In the genomic region with DNA sequence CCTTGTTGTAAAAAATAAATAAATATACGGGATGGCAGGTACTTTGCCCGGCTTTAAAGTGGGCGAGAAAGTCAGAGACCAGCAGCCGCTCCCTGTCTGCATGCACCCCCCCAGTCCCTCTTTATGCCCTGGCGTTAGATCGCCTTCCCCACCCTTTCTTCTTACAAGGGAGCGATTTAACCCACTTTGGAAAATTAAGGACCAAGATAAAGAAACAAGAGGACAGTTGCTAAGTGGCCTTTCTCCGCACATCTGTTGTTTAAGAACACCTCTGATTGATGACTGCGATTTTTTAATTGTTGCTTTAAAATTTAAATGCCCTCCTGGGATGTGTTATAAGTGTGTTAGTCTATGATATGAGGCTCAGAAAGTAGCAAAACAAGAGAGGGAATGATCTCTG, we compare ENCODE assay signal across 7 mouse cellular contexts. TPM values are rescaled to one million over a fixed set of nuclear protein-coding genes. Genes with fewer than 3 reads are reported as not detected.
A peak's percentile ranks its signal among the peaks of the same experiment; 100 is the strongest.
DNase-seq lines count a peak whose midpoint lies in the region; ATAC-seq and TF ChIP-seq lines count a peak whose summit lies in the region.

No protein-coding gene starts in this region.

- no peak for TF ChIP-seq CTCF in lung, embryonic 14.5 days (IDR thresholded peaks at IDR 0.05; ENCODE audit: low read depth)
- TF ChIP-seq CTCF in intestine, postnatal 0 days (IDR thresholded peaks at IDR 0.05; ENCODE audit: low read depth), result no peak
- TF ChIP-seq CTCF in small intestine, adult 2 months (IDR thresholded peaks at IDR 0.05; ENCODE audit: extremely low read depth, insufficient read length, insufficient replicate concordance, low read depth, low read length), result no peak

- peak overlapping the region; percentile 68 for H3K4me2 ChIP-seq in lung, embryonic 14.5 days
- H3K4me2 ChIP-seq in forebrain, embryonic 15.5 days (replicated peaks), result peak overlapping the region; percentile 65
- peak overlapping the region; percentile 10 for H3K4me2 ChIP-seq in intestine, postnatal 0 days (replicated peaks; ENCODE audit: low read depth)

- WGBS in lung, embryonic 14.5 days, result 10% methylated on average over 9 of the region's 9 CpGs
- WGBS in forebrain, embryonic 15.5 days, result 14% methylated on average over 9 of the region's 9 CpGs
- 46% methylated on average over 9 of the region's 9 CpGs for WGBS in intestine, postnatal 0 days
- WGBS in small intestine, adult 2 months, result 27% methylated on average over 9 of the region's 9 CpGs

- no peaks in the 10 kb centered on the region for H3K27me3 ChIP-seq in lung, embryonic 14.5 days (ENCODE audit: insufficient read depth, low read length)
- H3K27me3 ChIP-seq in forebrain, embryonic 15.5 days, result no peaks in the 10 kb centered on the region
- H3K27me3 ChIP-seq in intestine, postnatal 0 days (replicated peaks; ENCODE audit: control insufficient read depth, insufficient read depth, low read length), result no peaks in the 10 kb centered on the region
- H3K27me3 ChIP-seq in small intestine, adult 2 months (ENCODE audit: control insufficient read depth, insufficient read depth, low read length), result no peaks in the 10 kb centered on the region

- no peak for TF ChIP-seq POLR2A in small intestine, adult 2 months (IDR thresholded peaks at IDR 0.05; ENCODE audit: low read depth, low read length)

- peak overlapping the region; percentile 92 for H3K9ac ChIP-seq in lung, embryonic 14.5 days
- peak overlapping the region; percentile 84 for H3K9ac ChIP-seq in forebrain, embryonic 15.5 days (replicated peaks)
- no peak overlapping the region for H3K9ac ChIP-seq in intestine, postnatal 0 days (ENCODE audit: low read depth, low read length)

- H3K9me3 ChIP-seq in lung, embryonic 14.5 days (ENCODE audit: low read depth, low read length), result no peaks in the 10 kb centered on the region
- no peaks in the 10 kb centered on the region for H3K9me3 ChIP-seq in forebrain, embryonic 15.5 days
- H3K9me3 ChIP-seq in intestine, postnatal 0 days (ENCODE audit: control insufficient read depth), result no peaks in the 10 kb centered on the region

- no peak for ATAC-seq in lung, embryonic 14.5 days (ENCODE audit: insufficient read depth)
- no peak for ATAC-seq in forebrain, embryonic 15.5 days (replicated peaks)
- no peak for ATAC-seq in intestine, postnatal 0 days

- peak overlapping the region; percentile 69 for H3K4me3 ChIP-seq in lung, embryonic 14.5 days (ENCODE audit: low read depth, low read length)
- H3K4me3 ChIP-seq in forebrain, embryonic 15.5 days, result peak overlapping the region; percentile 55
- H3K4me3 ChIP-seq in intestine, postnatal 0 days (ENCODE audit: low read depth, low read length), result peak overlapping the region; percentile 2; the same call in 1 of the 2 replicates
- peak overlapping the region; percentile 41 for H3K4me3 ChIP-seq in small intestine, adult 2 months (ENCODE audit: low read depth, low read length)

- peaks cover 13% of the 10 kb centered on the region for H3K36me3 ChIP-seq in lung, embryonic 14.5 days (ENCODE audit: insufficient read depth)
- peaks cover 5% of the 10 kb centered on the region; the same call in 1 of the 2 replicates for H3K36me3 ChIP-seq in forebrain, embryonic 15.5 days
- no peaks in the 10 kb centered on the region for H3K36me3 ChIP-seq in intestine, postnatal 0 days (ENCODE audit: control insufficient read depth, insufficient read depth)
- H3K36me3 ChIP-seq in small intestine, adult 2 months (ENCODE audit: control insufficient read depth, insufficient read depth, low read length), result peaks cover 3% of the 10 kb centered on the region; the same call in 1 of the 2 replicates

- DNase-seq in lung, embryonic 14.5 days, result no peak
- DNase-seq in lung, postnatal 14 days, result no peak
- DNase-seq in gastrocnemius, postnatal 4 days (ENCODE audit: low spot score in 2 of 2), result no peak
- DNase-seq in spleen, postnatal 4 days (ENCODE audit: low spot score in 2 of 2), result no peak

- no peak overlapping the region for H3K27ac ChIP-seq in lung, embryonic 14.5 days (ENCODE audit: low read depth)
- peak overlapping the region; percentile 98 for H3K27ac ChIP-seq in forebrain, embryonic 15.5 days (replicated peaks)
- no peak overlapping the region for H3K27ac ChIP-seq in intestine, postnatal 0 days (ENCODE audit: low read depth, low read length)
- no peak overlapping the region; the same call in 1 of the 2 replicates for H3K27ac ChIP-seq in small intestine, adult 2 months (ENCODE audit: insufficient read depth, low read depth, low read length)

- H3K4me1 ChIP-seq in lung, embryonic 14.5 days (ENCODE audit: insufficient read depth), result peaks cover 20% of the 10 kb centered on the region
- peaks cover 49% of the 10 kb centered on the region for H3K4me1 ChIP-seq in forebrain, embryonic 15.5 days
- no peaks in the 10 kb centered on the region; the same call in 1 of the 2 replicates for H3K4me1 ChIP-seq in intestine, postnatal 0 days (replicated peaks; ENCODE audit: control insufficient read depth, insufficient read depth, low read length)
- peaks cover 6% of the 10 kb centered on the region; the same call in 1 of the 2 replicates for H3K4me1 ChIP-seq in small intestine, adult 2 months (ENCODE audit: control insufficient read depth, insufficient read depth, insufficient read length, low read length)

RNA-seq across cellular contexts. Expression of a gene that starts 5.2 kb away (rescaled TPM):
- polyA plus RNA-seq in lung, embryonic 14.5 days (2014; fragmentation: Nextera tagmentation; extraction: Ambion mirVana), result 48.8 TPM in 2 replicates
- 87.4 and 90.5 TPM in 2 replicates for polyA plus RNA-seq in forebrain, embryonic 15.5 days (2015; fragmentation: Nextera tagmentation; extraction: Ambion mirVana)
- polyA plus RNA-seq in intestine, postnatal 0 days (2015; fragmentation: Nextera tagmentation; extraction: Ambion mirVana), result 9.8 and 11.4 TPM in 2 replicates
- polyA plus RNA-seq in small intestine, adult 2 months (2012; rRNA removed), result 5.7 and 11.0 TPM in 2 replicates
- total RNA-seq in gastrocnemius, postnatal 4 days (2021), result 10 to 100 TPM; 44.6 to 50.6 TPM

Comparison
In these comparisons a context has a peak if more than half of its experiments do, and no peak if none do; other contexts are left out.
1. H3K4me2 ChIP-seq: peak in every context shown above with its lines; median percentile 68 in lung, embryonic 14.5 days; 65 in forebrain, embryonic 15.5 days; 10 in intestine, postnatal 0 days.
2. H3K4me3 ChIP-seq: peak in every context shown above with its lines; median percentile 69 in lung, embryonic 14.5 days; 55 in forebrain, embryonic 15.5 days; 41 in small intestine, adult 2 months; 2 in intestine, postnatal 0 days.